Mouse (Mus musculus): Measurements from ENCODE around the gene Ino80b. TPM values are rescaled to one million over a fixed set of nuclear protein-coding genes. Genes with fewer than 3 reads are reported as not detected.

Gene Ino80b
- total RNA-seq, 2 experiments from 2014 or later = 11.2 to 21.3 TPM

DNA sequence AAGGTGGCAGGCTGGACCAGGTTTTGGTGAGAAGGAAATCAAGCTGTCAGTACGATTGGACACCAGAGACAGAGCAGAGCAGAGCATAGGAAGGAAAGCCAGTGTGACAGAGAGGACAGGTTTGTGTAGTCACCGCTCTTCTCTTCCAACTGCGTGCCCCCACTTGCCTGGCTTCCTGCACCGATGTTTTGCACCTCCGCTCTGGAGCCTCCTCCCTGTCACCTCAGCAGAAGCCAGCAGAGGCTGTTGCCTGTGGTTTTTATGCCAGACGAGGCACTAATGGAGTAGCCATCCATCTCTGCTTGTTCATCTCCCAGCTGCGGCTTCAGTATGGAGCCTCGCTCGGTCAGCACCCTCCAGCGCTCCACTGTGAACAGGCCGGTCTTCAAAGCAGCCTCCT lies 17.7 kb upstream of the Ino80b start:
- intact Hi-C loops (cut with DNase I) = no loop called here
- DNase-seq (ENCODE audit: low spot score in 2 of 2) = peak in 1 of 2 experiments; percentile 75

DNA sequence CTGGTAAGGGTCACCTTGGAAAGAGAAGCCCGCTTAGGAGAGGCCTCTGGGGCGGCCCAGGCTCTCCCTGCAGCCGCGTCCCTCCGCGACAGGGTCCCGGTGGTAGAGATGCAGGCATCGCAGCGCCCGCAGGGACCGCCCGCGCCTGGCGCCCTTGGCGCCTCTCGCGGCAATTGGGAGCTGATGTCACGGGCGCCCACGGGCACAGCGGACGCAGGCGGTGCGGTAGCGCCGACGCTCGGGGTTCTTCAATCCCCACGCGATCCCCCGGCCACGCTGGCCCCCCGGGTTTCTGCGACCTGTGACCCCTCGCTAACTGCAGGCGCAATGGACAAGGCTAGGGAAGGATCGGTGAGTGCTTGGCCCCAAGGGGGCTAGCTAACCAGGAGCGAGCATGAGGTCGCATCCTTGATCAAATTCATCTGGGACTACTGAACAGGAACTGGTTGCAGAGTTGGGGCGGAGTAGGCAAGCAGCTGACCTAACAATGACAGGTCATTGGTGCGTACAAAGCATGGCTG lies 17.0 kb upstream of the Ino80b start:
- intact Hi-C loops (cut with DNase I) = no loop called here
- peak; percentile 74 to 80 for DNase-seq (ENCODE audit: low spot score in 2 of 2)

- no peak for DNase-seq (ENCODE audit: low spot score in 2 of 2)
- intact Hi-C loops (cut with DNase I) = no loop called here
These were observed 16.4 kb upstream of the Ino80b start for GRCm38 (mm10) chr6:83141636-83142035.

DNA sequence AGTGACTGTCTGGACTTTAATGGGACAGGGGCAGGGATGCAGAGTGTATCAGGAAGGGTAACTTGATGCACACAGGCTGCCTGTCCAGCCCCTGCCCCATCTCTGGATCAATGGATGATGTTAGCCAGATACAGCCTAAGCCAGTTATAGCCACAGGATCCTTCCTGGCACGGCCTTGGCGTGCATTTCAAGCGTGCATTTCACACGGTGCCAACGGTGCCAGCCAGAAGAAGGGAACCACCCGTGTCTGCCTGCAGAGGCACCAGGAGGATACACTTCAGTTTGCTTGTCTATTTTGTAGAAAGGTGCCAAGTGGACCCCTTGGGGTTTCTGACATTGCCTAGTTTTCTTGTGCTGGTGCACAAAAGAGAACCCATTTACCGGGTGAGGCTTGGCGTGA lies 14.8 kb upstream of the Ino80b start:
- DNase-seq (ENCODE audit: low spot score in 2 of 2) = no peak
- intact Hi-C loops (cut with DNase I) = no loop called here

DNA sequence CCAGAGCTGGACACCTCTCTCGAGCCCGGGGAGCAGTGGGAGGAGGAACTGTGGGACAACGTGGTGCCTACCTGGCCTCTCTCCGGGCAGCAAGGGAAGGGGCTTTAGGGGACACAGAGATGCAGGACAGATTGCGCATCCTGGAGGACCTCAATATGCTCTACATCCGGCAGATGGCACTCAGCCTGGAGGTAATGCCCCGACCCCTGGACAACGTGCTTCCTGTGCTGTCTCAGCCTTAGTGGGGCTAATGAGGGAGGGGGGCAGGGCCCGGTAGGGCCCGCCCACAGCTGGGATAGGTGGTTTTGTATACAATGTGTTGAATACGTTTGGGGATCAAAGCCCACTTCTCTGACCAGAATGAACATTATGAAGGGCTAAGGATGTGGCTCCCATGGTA lies 12.8 kb upstream of the Ino80b start:
- no peak for DNase-seq (ENCODE audit: low spot score in 2 of 2)
- intact Hi-C loops (cut with DNase I) = no loop called here

GRCm38 (mm10) chr6:83137576-83137950 lies 12.3 kb upstream of the Ino80b start:
- DNase-seq (ENCODE audit: low spot score in 2 of 2) = peak in 1 of 2 experiments; percentile 69
- intact Hi-C loops (cut with DNase I) = no loop called here

GRCm38 (mm10) chr6:83136881-83137575 lies 11.8 kb upstream of the Ino80b start:
- no peak for DNase-seq (ENCODE audit: low spot score in 2 of 2)
- intact Hi-C loops (cut with DNase I) = no loop called here

GRCm38 (mm10) chr6:83136291-83136880 lies 11.2 kb upstream of the Ino80b start:
- DNase-seq (ENCODE audit: low spot score in 2 of 2) = no peak
- intact Hi-C loops (cut with DNase I) = no loop called here

DNA sequence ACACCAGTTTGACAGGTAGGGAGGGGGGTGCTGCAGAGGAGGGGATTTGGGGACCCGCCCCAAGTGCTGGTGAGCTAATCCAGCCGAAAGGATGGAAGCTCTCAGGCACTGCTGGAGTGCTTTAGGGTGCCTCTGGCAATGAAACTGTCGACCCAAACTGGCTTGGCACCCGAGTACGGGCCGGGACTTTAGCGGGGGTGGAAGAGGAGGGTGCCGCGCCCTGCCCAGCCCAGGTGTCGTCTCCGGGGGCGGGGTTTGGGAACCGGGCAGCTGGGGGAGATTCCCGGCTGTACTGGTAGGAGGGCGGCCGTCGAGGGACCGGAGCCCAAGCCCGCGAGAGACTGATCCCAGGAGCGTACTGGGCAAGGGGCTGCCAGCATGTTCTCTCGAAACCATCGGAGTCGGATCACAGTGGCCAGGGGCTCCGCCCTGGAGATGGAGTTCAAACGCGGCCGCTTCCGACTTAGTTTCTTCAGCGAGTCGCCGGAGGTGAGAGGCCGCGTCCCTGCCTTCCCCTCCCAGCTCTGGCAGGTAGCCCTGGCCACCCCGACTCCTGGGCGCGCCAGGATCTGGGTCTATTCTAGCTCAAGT lies 10.4 kb upstream of the Ino80b start:
- intact Hi-C loops (cut with DNase I) = no loop called here
- no peak for DNase-seq (ENCODE audit: low spot score in 2 of 2)

DNA sequence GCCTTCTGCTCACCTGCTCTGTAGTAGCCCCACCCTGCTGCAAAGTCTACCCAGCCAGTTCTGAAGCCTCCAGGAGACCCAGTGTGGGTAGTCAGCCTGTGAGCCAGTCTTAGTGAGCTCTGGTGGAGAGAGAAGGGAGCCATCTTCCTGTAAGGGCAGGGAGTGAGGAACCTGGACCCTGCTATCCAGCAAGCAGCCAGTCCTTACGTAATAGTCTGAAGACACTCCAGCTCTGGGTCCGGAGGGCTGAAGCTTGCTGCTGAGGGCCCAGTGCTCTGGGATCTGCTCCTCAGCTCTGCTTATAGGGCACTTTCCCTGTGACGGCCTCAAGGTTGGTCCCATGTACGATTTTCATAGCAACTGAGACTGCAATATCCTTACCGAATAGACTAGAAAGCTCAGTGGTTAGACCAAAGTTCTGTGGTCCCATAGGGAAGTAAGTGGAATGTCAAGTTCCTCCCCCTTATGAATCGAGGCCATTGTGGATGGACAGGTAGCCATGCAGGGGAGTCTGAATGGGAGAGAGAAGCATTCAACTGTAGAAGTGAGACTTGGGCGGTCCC lies 9.8 kb upstream of the Ino80b start, which contains the start of gene Rtkn:
Gene Rtkn (plus strand): TSS at position 513 of the 563 bp plus-strand sequence.
- intact Hi-C loops (cut with DNase I) = no loop called here
- no peak for DNase-seq (ENCODE audit: low spot score in 2 of 2)

DNA sequence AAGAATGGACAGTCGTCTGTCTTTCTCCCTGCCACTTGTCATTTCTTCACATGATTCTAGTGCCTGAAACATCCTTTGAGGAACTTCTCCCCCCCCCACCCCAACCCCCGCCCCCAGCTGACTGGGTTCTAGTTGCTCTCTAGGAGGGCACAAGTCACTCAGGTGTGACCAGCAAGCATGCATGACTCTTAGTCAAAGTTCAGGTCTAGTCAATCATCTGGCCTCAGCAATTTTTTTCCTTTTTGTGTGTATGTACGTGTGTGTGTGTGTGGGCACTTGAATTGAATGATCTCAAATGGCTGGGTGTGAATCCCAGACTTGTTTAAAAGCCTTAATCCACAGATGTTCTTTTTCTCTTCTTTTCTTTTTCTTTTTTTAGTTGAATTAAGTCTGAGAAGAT lies 9.0 kb upstream of the Ino80b start:
- intact Hi-C loops (cut with DNase I) = no loop called here
- no peak for DNase-seq (ENCODE audit: low spot score in 2 of 2)

GRCm38 (mm10) chr6:83132176-83132919 lies 7.1 kb upstream of the Ino80b start:
- intact Hi-C loops (cut with DNase I) = no loop called here
- DNase-seq (ENCODE audit: low spot score in 2 of 2) = no peak

GRCm38 (mm10) chr6:83131469-83132034 lies 6.3 kb upstream of the Ino80b start:
- intact Hi-C loops (cut with DNase I) = no loop called here

DNA sequence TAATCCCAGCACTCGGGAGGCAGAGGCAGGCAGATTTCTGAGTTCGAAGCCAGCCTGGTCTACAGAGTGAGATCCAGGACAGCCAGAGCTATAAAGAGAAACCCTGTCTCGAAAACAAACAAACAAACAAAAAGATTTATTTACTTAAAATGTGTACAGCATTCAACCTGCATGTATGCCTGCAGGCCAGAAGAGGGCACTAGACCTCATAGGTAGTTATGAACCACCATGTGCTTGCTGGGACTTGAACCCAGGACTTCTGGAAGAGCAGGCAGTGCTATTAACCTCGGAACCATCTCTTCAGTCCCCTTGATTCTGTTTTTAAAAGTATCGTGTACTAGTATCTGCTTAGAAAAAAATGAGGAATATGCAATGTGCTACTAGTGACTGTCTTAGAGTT lies 2.2 kb upstream of the Ino80b start:
- intact Hi-C loops (cut with DNase I) = no loop called here
- DNase-seq (ENCODE audit: low spot score in 2 of 2) = no peak

More at GRCm38 (mm10) chr6:83131469-83132034, 6.3 kb upstream of the Ino80b start:
- no peak for DNase-seq (ENCODE audit: low spot score in 2 of 2)

GRCm38 (mm10) chr6:83124851-83125312 lies 349 bp downstream of the Ino80b start:
- DNase-seq (ENCODE audit: low spot score in 2 of 2) = peak; percentile 88 to 92
- intact Hi-C loops (cut with DNase I) = no loop called here

DNA sequence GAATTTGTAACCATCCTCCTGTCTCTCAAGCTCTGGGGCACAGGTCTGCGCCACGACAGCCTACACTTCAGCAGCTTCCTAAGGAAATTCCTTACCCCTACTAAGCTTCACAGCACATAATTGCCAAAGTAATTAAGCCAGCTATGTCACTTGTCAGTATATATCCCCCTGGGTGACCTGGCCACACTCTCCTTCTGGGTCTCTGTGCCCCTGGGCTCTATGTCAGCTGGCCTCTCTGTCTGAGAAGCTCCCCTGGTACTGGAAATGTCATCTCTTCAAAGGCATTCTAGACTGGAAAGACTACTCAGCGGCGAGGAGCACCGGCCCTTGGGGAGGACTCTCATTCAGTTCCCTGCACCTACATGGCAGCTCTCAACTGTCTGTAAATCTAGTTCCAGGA lies 2.3 kb downstream of the Ino80b start:
- intact Hi-C loops (cut with DNase I) = no loop called here
- no peak for DNase-seq (ENCODE audit: low spot score in 2 of 2)

GRCm38 (mm10) chr6:83121863-83122710 lies 3.1 kb downstream of the Ino80b start:
- DNase-seq (ENCODE audit: low spot score in 2 of 2) = no peak
- intact Hi-C loops (cut with DNase I) = no loop called here
